Mouse (Mus musculus) cerebellum, adult 2 months (tissue): Measurements from ENCODE around the gene Plxna2.

Experiments
- CTCF ChIP-seq: fragments of 200-500 bp; IDR thresholded peaks from 2 replicates; pipeline ENCODE4 v1.5.1; 2011; ENCODE audit warnings: low read depth, mild to moderate bottlenecking, control low read depth, low read length, moderate library complexity, borderline replicate concordance; ENCODE audit not compliant: insufficient read depth
- POLR2A ChIP-seq: fragments of 200-500 bp; IDR thresholded peaks from 2 replicates; pipeline ENCODE4 v1.6.1; 2011; ENCODE audit warnings: low read length, control low read depth, borderline replicate concordance; ENCODE audit not compliant: insufficient read depth

DNA sequence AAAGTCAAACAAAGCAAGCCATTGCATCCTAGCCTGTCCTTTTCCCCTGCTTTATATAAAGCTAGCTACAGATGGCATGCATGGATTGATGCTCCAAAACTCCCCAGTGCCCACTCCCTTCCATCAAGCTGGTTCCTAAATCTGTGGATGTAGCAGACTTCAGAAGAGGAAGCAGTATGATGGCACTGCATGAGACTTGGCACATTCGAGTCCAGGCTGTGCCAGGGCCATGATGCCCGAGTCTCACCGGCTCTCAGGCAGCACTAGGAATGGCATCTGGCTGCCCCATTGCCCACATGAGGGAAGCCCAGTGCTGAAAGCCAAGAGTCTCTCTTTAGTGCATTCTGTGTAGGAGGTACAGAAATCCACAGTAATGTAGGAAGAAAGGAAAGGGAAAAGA is 39.7 kb upstream of the Plxna2 start:
- TF ChIP-seq CTCF (peak; percentile 23; the same call in 1 of the 2 replicates), POLR2A (no peak)
